In genomic region chr1:174623054-174623453, GRCm38 (mm10) we compare ENCODE assay signal across 12 mouse cellular contexts.
A peak's percentile ranks its signal among the peaks of the same experiment; 100 is the strongest.
DNase-seq lines count a peak whose midpoint lies in the region; ATAC-seq and TF ChIP-seq lines count a peak whose summit lies in the region.
"Had no signal": no experiment of that assay in that cellular context is flagged by ENCODE, and none has a peak within 500 bp of the region (broad histone marks: within the 10 kb centered on the region; RNA-seq: fewer than 3 reads in every experiment).

No protein-coding gene starts in this region.

- ATAC-seq in megakaryocyte progenitor cell, adult 5-6 weeks (replicated peaks; ENCODE audit: poor library complexity) = peak; percentile 44
- ATAC-seq: intestine, postnatal 0 days; midbrain, embryonic 15.5 days had no signal

- DNase-seq in adrenal gland, postnatal 10 days = peak; percentile 31
- no peak for DNase-seq in adrenal gland, adult 2 months
- DNase-seq in kidney, postnatal 4 days = peak; percentile 45 to 53
- DNase-seq in kidney, adult 8-10 months = no peak
- peak; percentile 8 for DNase-seq in brain, embryonic 14.5 days (ENCODE audit: low read depth)
- DNase-seq in frontal cortex, postnatal 25 days (ENCODE audit: low spot score in 2 of 2) = no peak
- no peak for DNase-seq in right cerebral cortex, postnatal 36 days (ENCODE audit: low spot score in 2 of 2)
- DNase-seq: cerebellum, postnatal 36 days; heart, adult 18-20 months had no signal

- no peak for TF ChIP-seq CTCF in brain, embryonic 14.5 days (IDR thresholded peaks at IDR 0.05; ENCODE audit: borderline replicate concordance, extremely low read depth, insufficient read depth, insufficient read length)

- no peak for TF ChIP-seq POLR2A in brain, embryonic 14.5 days (IDR thresholded peaks at IDR 0.05; ENCODE audit: borderline replicate concordance, extremely low read depth, insufficient read depth, insufficient read length, poor library complexity, severe bottlenecking)

Comparison
In these comparisons a context has a peak if more than half of its experiments do, and no peak if none do; other contexts are left out.
1. DNase-seq: peak in adrenal gland, postnatal 10 days (single experiment), kidney, postnatal 4 days (2 of 2) and brain, embryonic 14.5 days (single experiment); none in adrenal gland, adult 2 months (single experiment), kidney, adult 8-10 months (0 of 2), frontal cortex, postnatal 25 days (0 of 2) and right cerebral cortex, postnatal 36 days (0 of 2).